Mouse (Mus musculus): ENCODE measurements around the gene Abca12. TPM values are rescaled to one million over a fixed set of nuclear protein-coding genes. Genes with fewer than 3 reads are reported as not detected.
A peak's percentile ranks its signal among the peaks of the same experiment; 100 is the strongest.

The Abca12 gene
- polyA plus RNA-seq (2015; fragmentation: Nextera tagmentation; extraction: Ambion mirVana) = 0.01 and 0.08 TPM in 2 replicates

DNA sequence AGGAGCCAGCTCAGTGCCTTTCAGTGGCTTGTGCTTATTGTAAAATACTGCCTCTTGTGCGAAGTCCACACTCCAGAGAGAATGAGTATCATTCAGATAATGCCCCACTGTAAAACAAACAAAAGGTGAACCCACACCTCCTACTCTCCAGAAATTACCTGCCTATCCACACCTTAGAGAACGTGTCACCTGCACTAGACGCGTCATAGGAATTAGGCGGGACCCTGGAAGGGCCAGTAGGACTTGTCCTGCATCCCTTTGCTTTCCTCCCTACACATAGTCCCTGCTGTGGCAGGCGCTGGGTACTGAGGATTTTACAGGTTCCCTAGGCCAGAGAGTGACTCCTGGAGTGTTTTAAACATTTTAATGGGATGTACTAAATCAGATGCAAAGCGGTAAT lies at the start of gene Abca12:
Abca12 (minus strand) TSS at position 101 of the 400 bp plus-strand sequence.
- no peaks in the 10 kb centered on the region for H3K4me1 ChIP-seq
- ATAC-seq (replicated peaks; ENCODE audit: low FRiP score) = no peak
- H3K36me3 ChIP-seq = no peaks in the 10 kb centered on the region
- H3K9ac ChIP-seq = no peak within 1 kb of the TSS
- no peak within 1 kb of the TSS for H3K4me3 ChIP-seq (replicated peaks)
- no peaks in the 10 kb centered on the region for H3K27me3 ChIP-seq
- H3K27ac ChIP-seq = no peak within 1 kb of the TSS
- WGBS = 70% methylated on average over 7 of the region's 7 CpGs
- H3K4me2 ChIP-seq = no peak within 1 kb of the TSS
- no peaks in the 10 kb centered on the region for H3K9me3 ChIP-seq (replicated peaks)

DNA sequence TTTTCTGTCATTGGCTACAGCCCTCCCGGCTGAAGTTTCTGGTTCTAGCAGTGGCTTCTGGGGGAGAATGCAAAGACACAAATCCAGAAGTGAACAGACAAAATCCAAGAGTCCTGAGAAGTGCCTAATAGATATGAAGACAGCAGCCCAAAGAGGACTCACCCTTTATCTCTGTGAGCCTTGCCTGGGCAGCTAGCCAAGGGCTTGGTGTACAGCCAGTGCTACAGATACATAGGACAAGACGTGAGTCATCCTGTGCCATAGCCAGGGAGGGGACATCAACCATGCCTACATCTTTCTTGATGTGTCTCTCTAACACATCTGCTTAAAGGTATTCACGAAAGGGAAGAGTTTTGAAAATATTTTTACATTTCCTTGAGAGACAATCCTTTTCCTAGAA lies 43.3 kb upstream of the Abca12 start:
- Histone ChIP-seq H3K4me1 (no peaks in the 10 kb centered on the region), H3K27ac (no peak overlapping the region), H3K36me3 (no peaks in the 10 kb centered on the region), H3K27me3 (no peaks in the 10 kb centered on the region), H3K9ac (no peak overlapping the region), H3K4me2 (no peak overlapping the region), H3K4me3 (replicated peaks) (no peak overlapping the region), H3K9me3 (replicated peaks) (no peaks in the 10 kb centered on the region)
- 80% methylated on average over 3 of the region's 3 CpGs for WGBS
- ATAC-seq (replicated peaks; ENCODE audit: low FRiP score) = no peak

DNA sequence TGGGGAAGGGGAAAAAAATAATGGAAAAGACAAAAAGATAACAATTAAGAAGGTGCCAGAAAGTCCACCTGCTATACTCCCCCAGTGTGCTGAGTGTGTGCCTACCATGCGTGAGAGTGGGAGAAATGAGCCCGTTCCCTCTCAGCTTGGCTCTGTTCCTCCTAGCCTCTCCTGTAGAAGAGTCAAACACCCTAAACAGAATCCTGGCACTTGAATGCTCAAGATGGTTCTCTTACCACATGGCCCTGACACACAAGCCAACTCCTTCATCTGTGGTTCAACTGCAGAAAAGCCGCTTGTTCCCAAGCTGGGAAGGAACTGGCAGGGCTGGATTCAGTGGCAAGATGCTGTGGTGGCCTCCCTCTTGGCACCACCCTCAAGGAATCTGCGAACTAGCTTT lies 32.7 kb upstream of the Abca12 start:
- 98% methylated on average over 4 of the region's 4 CpGs for WGBS
- Histone ChIP-seq H3K27ac (no peak overlapping the region), H3K27me3 (no peaks in the 10 kb centered on the region), H3K36me3 (no peaks in the 10 kb centered on the region), H3K9ac (no peak overlapping the region), H3K4me2 (no peak overlapping the region), H3K9me3 (replicated peaks) (no peaks in the 10 kb centered on the region), H3K4me1 (no peaks in the 10 kb centered on the region), H3K4me3 (replicated peaks) (no peak overlapping the region)
- ATAC-seq (replicated peaks; ENCODE audit: low FRiP score) = no peak

DNA sequence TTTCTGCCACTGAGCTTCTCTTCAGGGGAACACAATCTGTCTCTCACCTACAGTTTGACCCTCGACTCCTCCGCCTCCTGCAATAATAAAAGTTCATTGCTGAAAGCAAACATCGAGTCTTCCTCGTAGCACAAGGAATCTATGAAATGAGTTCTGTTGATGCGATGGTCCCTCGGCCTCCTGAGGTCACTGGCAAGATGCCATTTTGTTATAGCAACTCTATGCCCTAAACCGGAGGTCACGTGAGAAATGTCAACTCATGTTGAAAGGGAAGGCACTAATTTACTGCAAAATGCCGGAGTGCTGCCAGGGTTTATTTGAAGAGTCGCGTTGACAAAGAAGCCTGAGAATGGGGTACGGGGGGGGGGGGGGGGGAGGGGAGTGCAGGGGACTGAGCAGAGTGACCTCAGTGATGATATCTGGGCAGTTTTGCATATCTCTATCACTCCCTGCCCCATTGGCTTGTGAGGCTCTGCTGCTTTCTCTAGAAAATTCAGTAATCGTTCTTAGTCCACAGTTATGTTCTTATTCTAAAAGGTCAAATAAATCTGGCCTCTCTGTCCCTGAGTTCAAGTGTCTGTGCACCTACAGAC lies 7.1 kb upstream of the Abca12 start:
- Histone ChIP-seq H3K4me1 (no peaks in the 10 kb centered on the region), H3K36me3 (no peaks in the 10 kb centered on the region), H3K4me3 (replicated peaks) (no peak overlapping the region), H3K9ac (no peak overlapping the region), H3K4me2 (no peak overlapping the region), H3K27me3 (no peaks in the 10 kb centered on the region), H3K27ac (no peak overlapping the region), H3K9me3 (replicated peaks) (no peaks in the 10 kb centered on the region)
- ATAC-seq (replicated peaks; ENCODE audit: low FRiP score) = no peak
- WGBS = 38% methylated on average over 13 of the region's 13 CpGs

DNA sequence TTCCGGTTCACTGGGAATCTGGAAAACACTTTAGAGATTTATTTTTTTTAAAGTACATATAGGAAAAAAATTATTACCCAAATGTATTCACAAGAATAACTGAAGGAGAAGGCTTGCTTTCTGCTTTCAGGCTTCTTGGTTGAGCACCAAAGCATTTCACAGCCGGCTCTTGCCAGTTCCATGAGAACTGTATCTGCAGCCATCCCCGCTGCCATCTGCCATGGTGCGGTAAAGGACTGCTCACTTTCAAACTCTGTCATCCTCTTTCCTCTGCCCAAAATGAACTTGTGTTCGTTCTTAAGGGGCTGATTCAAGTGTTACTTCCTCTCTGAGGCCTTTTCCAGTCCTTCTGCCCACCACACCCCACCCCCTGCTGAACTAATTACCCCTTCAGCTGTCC lies 3.8 kb upstream of the Abca12 start:
- 82% methylated on average over 5 of the region's 5 CpGs for WGBS
- no peaks in the 10 kb centered on the region for H3K36me3 ChIP-seq

DNA sequence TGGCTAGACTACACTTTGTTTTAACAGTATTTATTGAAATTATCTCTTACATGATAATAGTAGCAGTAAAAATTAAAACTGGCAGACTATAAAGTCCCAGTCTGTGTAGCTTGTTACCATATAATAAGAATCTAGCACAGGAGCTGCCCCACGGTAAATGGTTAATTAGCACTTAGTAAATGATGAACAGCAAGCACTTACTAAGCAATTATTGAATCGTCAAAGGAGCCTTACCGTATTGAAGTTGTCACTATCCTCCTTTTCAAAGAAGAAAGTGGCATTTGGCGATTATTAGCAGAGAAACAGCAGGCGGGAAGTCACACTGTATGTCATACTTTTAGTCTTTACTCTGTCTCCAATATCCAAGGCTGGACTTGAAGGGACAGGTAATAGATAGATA lies 3.2 kb upstream of the Abca12 start:
- no peaks in the 10 kb centered on the region for H3K4me1 ChIP-seq
- no peak overlapping the region for H3K9ac ChIP-seq
- H3K36me3 ChIP-seq = no peaks in the 10 kb centered on the region
- no peaks in the 10 kb centered on the region for H3K9me3 ChIP-seq (replicated peaks)
- no peak overlapping the region for H3K4me2 ChIP-seq
- H3K4me3 ChIP-seq (replicated peaks) = no peak overlapping the region
- 72% methylated on average over 5 of the region's 5 CpGs for WGBS
- no peak overlapping the region for H3K27ac ChIP-seq
- ATAC-seq (replicated peaks; ENCODE audit: low FRiP score) = no peak
- no peaks in the 10 kb centered on the region for H3K27me3 ChIP-seq

More for the DNA sequence above, 3.8 kb upstream of the Abca12 start:
- Histone ChIP-seq H3K9me3 (replicated peaks) (no peaks in the 10 kb centered on the region), H3K27me3 (no peaks in the 10 kb centered on the region), H3K4me3 (replicated peaks) (no peak overlapping the region), H3K4me1 (no peaks in the 10 kb centered on the region), H3K27ac (no peak overlapping the region), H3K9ac (no peak overlapping the region), H3K4me2 (no peak overlapping the region)
- no peak for ATAC-seq (replicated peaks; ENCODE audit: low FRiP score)

DNA sequence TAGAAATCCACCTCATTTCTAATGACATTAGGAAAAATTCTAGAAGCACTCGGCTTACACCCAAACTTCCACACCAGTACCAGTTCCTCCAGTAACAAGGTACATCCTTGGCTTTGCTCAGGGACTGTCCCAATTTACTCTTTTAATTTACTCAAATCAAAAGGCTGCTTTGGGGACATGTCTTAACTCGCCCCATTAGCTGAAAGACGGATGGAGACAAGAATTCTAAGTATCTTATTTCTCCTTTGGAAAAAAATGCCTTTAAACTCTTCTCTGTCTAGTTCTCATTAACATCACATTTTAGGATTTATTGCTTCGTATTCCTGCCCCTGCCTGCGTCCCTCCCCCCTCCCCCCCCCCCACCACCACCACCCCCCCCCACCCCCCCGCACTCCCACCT lies 626 bp downstream of the Abca12 start:
- Histone ChIP-seq H3K4me2 (no peak overlapping the region), H3K27ac (no peak overlapping the region), H3K36me3 (no peaks in the 10 kb centered on the region), H3K9me3 (replicated peaks) (no peaks in the 10 kb centered on the region), H3K4me1 (no peaks in the 10 kb centered on the region), H3K4me3 (replicated peaks) (no peak overlapping the region), H3K27me3 (no peaks in the 10 kb centered on the region), H3K9ac (no peak overlapping the region)
- ATAC-seq (replicated peaks; ENCODE audit: low FRiP score) = 0 out of 2 replicates have a peak, but pooled peaks have one; percentile 40
- WGBS = 36% methylated on average over 5 of the region's 6 CpGs

DNA sequence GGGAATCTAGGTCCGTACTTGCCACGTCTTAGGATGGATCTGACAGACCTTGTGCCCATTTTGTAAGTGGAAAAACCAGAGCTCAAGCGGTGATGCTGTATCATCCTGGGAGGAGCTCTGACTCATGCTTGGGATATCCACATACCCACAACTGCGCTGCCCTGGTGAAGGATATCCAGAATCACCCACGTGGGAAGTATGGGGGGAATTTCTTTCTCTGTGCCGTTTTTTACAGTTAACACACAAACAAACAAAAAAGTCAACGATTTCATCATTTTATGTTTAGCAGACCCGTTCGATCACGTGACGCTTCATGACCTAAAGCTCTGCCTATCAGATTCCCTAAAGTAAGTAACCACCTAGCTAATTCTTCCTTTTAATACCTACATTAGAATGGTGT lies 1.6 kb downstream of the Abca12 start:
- 85% methylated on average over 11 of the region's 11 CpGs for WGBS
- no peaks in the 10 kb centered on the region for H3K36me3 ChIP-seq
- no peak overlapping the region for H3K9ac ChIP-seq
- H3K9me3 ChIP-seq (replicated peaks) = no peaks in the 10 kb centered on the region
- no peaks in the 10 kb centered on the region for H3K27me3 ChIP-seq
- no peak for ATAC-seq (replicated peaks; ENCODE audit: low FRiP score)
- no peaks in the 10 kb centered on the region for H3K4me1 ChIP-seq
- H3K4me2 ChIP-seq = no peak overlapping the region
- H3K4me3 ChIP-seq (replicated peaks) = no peak overlapping the region
- no peak overlapping the region for H3K27ac ChIP-seq

DNA sequence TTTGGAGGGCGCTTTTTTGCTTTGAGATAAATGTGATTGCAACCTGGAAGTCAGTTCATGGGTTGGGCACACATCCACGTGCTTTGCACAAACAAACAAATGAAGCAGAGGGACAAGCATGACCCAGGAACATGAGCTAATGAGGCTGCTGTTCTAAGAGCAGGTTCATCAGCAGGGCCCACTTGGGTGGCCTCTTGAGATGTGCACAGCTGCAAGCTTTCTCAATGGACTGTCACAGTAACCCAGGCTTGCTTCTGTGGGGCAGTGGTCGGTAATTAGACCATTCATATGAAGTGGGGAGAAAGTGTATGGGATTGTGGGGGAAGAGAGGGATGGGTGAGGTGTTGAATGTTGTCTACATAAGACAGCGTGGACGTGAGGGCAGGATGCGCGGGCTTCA lies 7.0 kb downstream of the Abca12 start:
- peak; percentile 84; the same call in 1 of the 2 replicates for ATAC-seq (replicated peaks; ENCODE audit: low FRiP score)
- no peaks in the 10 kb centered on the region for H3K36me3 ChIP-seq
- no peak overlapping the region for H3K27ac ChIP-seq
- no peaks in the 10 kb centered on the region for H3K9me3 ChIP-seq (replicated peaks)
- WGBS = 39% methylated on average over 7 of the region's 7 CpGs
- no peak overlapping the region for H3K4me3 ChIP-seq (replicated peaks)
- no peak overlapping the region for H3K4me2 ChIP-seq
- H3K9ac ChIP-seq = no peak overlapping the region
- H3K4me1 ChIP-seq = no peaks in the 10 kb centered on the region
- H3K27me3 ChIP-seq = no peaks in the 10 kb centered on the region

DNA sequence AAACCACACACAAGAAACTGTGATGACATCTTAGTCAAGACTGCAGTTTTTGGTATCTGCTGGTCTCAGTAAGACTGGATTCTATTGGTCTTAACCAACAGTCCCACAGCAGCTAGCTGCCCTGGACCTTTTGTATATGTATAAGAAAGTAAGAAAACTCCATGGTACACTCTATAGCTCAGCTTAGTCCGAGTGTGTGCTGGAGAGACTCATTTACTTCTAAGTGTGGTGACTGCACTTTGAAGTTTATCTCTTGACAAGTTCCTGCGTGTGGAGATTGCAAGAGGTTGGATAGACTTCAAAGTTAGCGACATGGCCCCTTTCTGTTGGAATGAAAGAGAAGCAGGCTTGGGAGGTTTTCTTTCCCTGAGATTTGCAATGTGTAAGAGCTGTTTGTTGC lies 17.1 kb downstream of the Abca12 start:
- H3K4me2 ChIP-seq = no peak overlapping the region
- no peaks in the 10 kb centered on the region for H3K4me1 ChIP-seq
- no peak overlapping the region for H3K27ac ChIP-seq
- H3K9ac ChIP-seq = no peak overlapping the region
- H3K27me3 ChIP-seq = no peaks in the 10 kb centered on the region
- H3K4me3 ChIP-seq (replicated peaks) = no peak overlapping the region
- no peaks in the 10 kb centered on the region for H3K36me3 ChIP-seq
- 66% methylated on average over 3 of the region's 3 CpGs for WGBS
- no peak for ATAC-seq (replicated peaks; ENCODE audit: low FRiP score)
- no peaks in the 10 kb centered on the region for H3K9me3 ChIP-seq (replicated peaks)

DNA sequence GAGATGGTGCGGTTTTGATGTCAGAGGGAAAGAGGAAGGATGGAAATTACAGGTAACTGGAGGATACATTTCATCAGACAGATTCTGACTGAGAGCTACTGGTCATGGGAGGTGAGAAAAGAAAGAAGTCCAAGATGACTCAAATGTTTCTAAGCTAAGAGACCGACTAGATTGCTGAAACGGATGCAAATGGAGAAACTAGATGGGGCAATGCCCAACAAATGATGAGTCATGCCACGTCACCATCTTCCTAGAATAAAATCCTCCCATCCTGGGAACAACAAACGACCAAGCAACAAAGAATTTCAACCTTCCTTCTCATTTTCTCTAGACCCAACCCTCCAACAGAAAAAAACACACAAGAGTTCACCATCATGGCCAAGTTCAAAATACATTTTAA lies 18.6 kb downstream of the Abca12 start:
- no peak overlapping the region for H3K4me3 ChIP-seq (replicated peaks)
- H3K9ac ChIP-seq = no peak overlapping the region
- no peaks in the 10 kb centered on the region for H3K9me3 ChIP-seq (replicated peaks)
- H3K36me3 ChIP-seq = no peaks in the 10 kb centered on the region
- no peak overlapping the region for H3K27ac ChIP-seq
- no peaks in the 10 kb centered on the region for H3K27me3 ChIP-seq
- ATAC-seq (replicated peaks; ENCODE audit: low FRiP score) = no peak
- WGBS = 86% methylated on average over 5 of the region's 5 CpGs
- H3K4me1 ChIP-seq = no peaks in the 10 kb centered on the region
- H3K4me2 ChIP-seq = no peak overlapping the region

DNA sequence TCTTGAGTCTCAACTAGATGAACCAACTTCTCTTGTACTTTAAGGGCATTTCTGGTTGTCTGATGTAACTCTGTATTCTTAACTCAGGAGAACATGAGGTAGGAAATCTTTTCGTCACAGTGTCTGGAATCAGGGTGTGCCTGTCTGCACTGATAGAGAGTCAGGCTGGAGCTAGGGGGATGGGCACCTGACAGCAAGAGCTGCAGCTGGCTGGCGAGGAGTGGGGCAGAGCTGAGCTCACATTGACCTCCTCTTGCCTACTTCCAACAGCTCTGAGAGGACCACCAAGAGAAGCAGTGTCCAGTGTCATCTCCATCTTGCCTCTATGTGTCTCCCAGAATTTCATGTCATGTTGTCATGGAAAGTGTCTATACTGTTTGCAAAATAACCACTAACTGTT lies 20.5 kb downstream of the Abca12 start:
- Histone ChIP-seq H3K4me1 (no peaks in the 10 kb centered on the region), H3K27me3 (no peaks in the 10 kb centered on the region), H3K36me3 (no peaks in the 10 kb centered on the region), H3K4me2 (no peak overlapping the region), H3K4me3 (replicated peaks) (no peak overlapping the region), H3K9me3 (replicated peaks) (no peaks in the 10 kb centered on the region), H3K27ac (no peak overlapping the region), H3K9ac (no peak overlapping the region)
- 68% methylated on average over 2 of the region's 2 CpGs for WGBS
- ATAC-seq (replicated peaks; ENCODE audit: low FRiP score) = no peak

DNA sequence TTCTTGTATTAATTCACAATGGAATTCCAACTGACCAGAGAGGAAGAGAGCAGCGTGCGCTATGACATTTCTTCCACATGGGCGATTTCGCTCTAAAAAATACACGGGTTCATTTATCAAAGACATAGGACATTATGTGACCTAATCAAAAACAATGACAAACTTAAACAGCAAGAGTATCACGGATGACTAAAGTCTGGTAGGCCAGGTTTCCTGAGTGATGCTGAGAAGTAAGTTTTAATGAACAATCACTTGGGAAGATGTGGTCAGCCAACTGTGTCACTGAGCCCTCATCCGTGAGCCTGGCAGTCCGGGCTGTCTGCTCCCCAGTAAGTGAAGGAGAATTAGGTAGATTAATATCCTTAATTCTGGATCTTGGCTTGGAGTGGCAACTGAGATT lies 21.2 kb downstream of the Abca12 start:
- Histone ChIP-seq H3K4me3 (replicated peaks) (no peak overlapping the region), H3K9ac (no peak overlapping the region), H3K36me3 (no peaks in the 10 kb centered on the region), H3K4me2 (no peak overlapping the region), H3K27me3 (no peaks in the 10 kb centered on the region), H3K4me1 (no peaks in the 10 kb centered on the region), H3K9me3 (replicated peaks) (no peaks in the 10 kb centered on the region), H3K27ac (no peak overlapping the region)
- peak; percentile 58; the same call in 1 of the 2 replicates for ATAC-seq (replicated peaks; ENCODE audit: low FRiP score)
- 67% methylated on average over 8 of the region's 8 CpGs for WGBS

Data from kidney, embryonic 15.5 days (tissue).